Mouse (Mus musculus): ENCODE measurements around the gene Larp4b. TPM values are rescaled to one million over a fixed set of nuclear protein-coding genes. Genes with fewer than 3 reads are reported as not detected.

Larp4b gene
- polyA plus RNA-seq, 1 experiment from 2014 or later, result 36.9 TPM

DNA sequence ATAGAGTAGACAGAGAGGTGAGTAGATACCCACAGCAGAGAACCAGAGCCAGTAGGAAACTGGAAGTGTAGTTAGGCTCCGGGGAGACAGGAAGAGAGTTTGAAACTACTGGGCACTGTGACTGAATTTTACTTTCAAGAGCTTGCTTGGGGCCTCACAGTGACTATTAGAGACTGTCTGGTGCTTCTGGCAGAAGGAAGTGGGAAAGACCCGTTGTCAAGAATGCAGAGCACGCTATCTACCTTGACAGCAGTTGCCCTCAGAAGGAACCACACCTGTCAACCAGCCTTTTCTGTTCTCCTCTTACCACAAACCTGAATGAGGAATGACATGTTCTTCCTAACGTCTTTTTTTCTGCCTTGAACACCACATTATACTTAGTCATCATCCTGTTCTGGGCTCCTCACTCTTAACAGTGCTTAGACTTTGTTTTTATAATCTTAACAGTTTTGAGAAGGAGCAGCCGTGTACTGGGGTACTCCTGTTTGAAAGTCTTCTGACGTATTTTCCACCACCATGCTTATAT lies 45.8 kb downstream of the Larp4b start:
- WGBS, result 93% methylated on average over 6 of the region's 6 CpGs
- no peak for ATAC-seq (ENCODE audit: low FRiP score)

DNA sequence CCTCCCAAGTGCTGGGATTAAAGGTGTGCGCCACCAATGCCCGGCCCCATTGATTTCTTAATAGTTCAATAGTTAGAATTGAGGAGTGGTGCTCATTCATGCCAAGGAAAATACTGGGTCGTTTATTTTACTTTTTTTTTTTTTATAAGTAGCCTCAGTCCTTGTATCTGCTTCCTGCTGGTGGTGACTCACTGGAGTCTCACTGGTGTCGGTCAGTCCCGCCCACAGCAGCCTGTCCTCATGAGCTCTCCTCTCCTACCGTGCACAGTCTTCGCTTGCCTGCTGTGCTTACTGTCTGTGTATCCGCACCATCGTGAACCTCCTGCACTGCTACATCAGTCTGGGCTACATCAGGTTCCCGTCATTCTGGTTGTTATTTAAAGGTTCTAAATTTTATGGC lies 46.5 kb downstream of the Larp4b start:
- no peak overlapping the region for H3K4me2 ChIP-seq
- no peak overlapping the region for H3K9ac ChIP-seq (ENCODE audit: low read length)
- H3K4me1 ChIP-seq (ENCODE audit: control insufficient read depth, insufficient read depth, low read length), result peaks cover 3% of the 10 kb centered on the region; the same call in 1 of the 2 replicates
- no peak overlapping the region for H3K27ac ChIP-seq (ENCODE audit: low read depth, low read length)
- no peaks in the 10 kb centered on the region for H3K27me3 ChIP-seq (ENCODE audit: control insufficient read depth, insufficient read depth, low read length)
- WGBS, result 81% methylated on average over 10 of the region's 10 CpGs
- H3K4me3 ChIP-seq (ENCODE audit: low read depth, low read length), result no peak overlapping the region
- H3K36me3 ChIP-seq (ENCODE audit: control insufficient read depth, insufficient read depth, low read length), result peaks cover 15% of the 10 kb centered on the region
- ATAC-seq (ENCODE audit: low FRiP score) (no peak), DNase-seq (ENCODE audit: low spot score, missing footprints) (no peak)
- no peaks in the 10 kb centered on the region for H3K9me3 ChIP-seq (ENCODE audit: control insufficient read depth, low read length)

More for the DNA sequence above, 45.8 kb downstream of the Larp4b start:
- Histone ChIP-seq H3K4me2 (no peak overlapping the region), H3K4me3 (ENCODE audit: low read depth, low read length) (no peak overlapping the region), H3K9me3 (ENCODE audit: control insufficient read depth, low read length) (no peaks in the 10 kb centered on the region), H3K9ac (ENCODE audit: low read length) (no peak overlapping the region), H3K4me1 (ENCODE audit: control insufficient read depth, insufficient read depth, low read length) (peaks cover 3% of the 10 kb centered on the region; the same call in 1 of the 2 replicates), H3K27ac (ENCODE audit: low read depth, low read length) (no peak overlapping the region), H3K27me3 (ENCODE audit: control insufficient read depth, insufficient read depth, low read length) (no peaks in the 10 kb centered on the region), H3K36me3 (ENCODE audit: control insufficient read depth, insufficient read depth, low read length) (peaks cover 15% of the 10 kb centered on the region)
- no peak for DNase-seq (ENCODE audit: low spot score, missing footprints)

DNA sequence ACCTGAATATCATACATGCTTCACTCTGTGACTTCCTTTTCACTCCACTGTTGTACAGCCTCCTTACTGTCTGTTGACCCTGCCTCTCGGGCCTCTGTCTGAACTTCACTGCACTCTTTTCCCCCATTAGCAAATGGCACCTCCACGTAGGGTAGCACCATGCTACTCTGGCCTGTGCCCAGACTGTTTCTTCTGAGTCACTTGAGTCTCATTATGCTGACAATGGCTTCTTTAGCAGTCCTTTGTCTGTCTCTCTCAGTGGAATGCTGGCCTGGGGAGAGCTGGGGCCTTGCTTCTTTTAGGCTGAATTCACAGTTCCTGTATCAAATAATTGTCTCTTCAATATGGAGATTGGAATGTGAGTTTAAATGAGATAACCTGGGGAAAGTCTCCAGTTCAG lies 48.7 kb downstream of the Larp4b start:
- Histone ChIP-seq H3K4me3 (ENCODE audit: low read depth, low read length) (no peak overlapping the region), H3K27me3 (ENCODE audit: control insufficient read depth, insufficient read depth, low read length) (no peaks in the 10 kb centered on the region), H3K4me2 (no peak overlapping the region), H3K27ac (ENCODE audit: low read depth, low read length) (no peak overlapping the region), H3K4me1 (ENCODE audit: control insufficient read depth, insufficient read depth, low read length) (peaks cover 3% of the 10 kb centered on the region; the same call in 1 of the 2 replicates), H3K9ac (ENCODE audit: low read length) (no peak overlapping the region), H3K9me3 (ENCODE audit: control insufficient read depth, low read length) (no peaks in the 10 kb centered on the region), H3K36me3 (ENCODE audit: control insufficient read depth, insufficient read depth, low read length) (peaks cover 13% of the 10 kb centered on the region)
- 31% methylated on average over 2 of the region's 2 CpGs for WGBS
- no peak for DNase-seq (ENCODE audit: low spot score, missing footprints)
- peak; percentile 65; the same call in 1 of the 2 replicates for ATAC-seq (ENCODE audit: low FRiP score)

- WGBS, result 91% methylated on average over 2 of the region's 2 CpGs
- Histone ChIP-seq H3K27me3 (ENCODE audit: control insufficient read depth, insufficient read depth, low read length) (no peaks in the 10 kb centered on the region), H3K4me1 (ENCODE audit: control insufficient read depth, insufficient read depth, low read length) (no peaks in the 10 kb centered on the region), H3K36me3 (ENCODE audit: control insufficient read depth, insufficient read depth, low read length) (peaks cover 8% of the 10 kb centered on the region), H3K4me2 (no peak overlapping the region), H3K9me3 (ENCODE audit: control insufficient read depth, low read length) (no peaks in the 10 kb centered on the region), H3K4me3 (ENCODE audit: low read depth, low read length) (no peak overlapping the region), H3K27ac (ENCODE audit: low read depth, low read length) (no peak overlapping the region), H3K9ac (ENCODE audit: low read length) (no peak overlapping the region)
- ATAC-seq (ENCODE audit: low FRiP score), result no peak
- no peak for DNase-seq (ENCODE audit: low spot score, missing footprints)
These were observed 55.1 kb downstream of the Larp4b start for GRCm38 (mm10) chr13:9148830-9149229.

GRCm38 (mm10) chr13:9149473-9150217 lies 56.0 kb downstream of the Larp4b start:
- H3K27me3 ChIP-seq (ENCODE audit: control insufficient read depth, insufficient read depth, low read length), result no peaks in the 10 kb centered on the region
- ATAC-seq (ENCODE audit: low FRiP score) (no peak), DNase-seq (ENCODE audit: low spot score, missing footprints) (no peak)
- no peak overlapping the region for H3K9ac ChIP-seq (ENCODE audit: low read length)
- no peak overlapping the region for H3K4me2 ChIP-seq
- peaks cover 8% of the 10 kb centered on the region for H3K36me3 ChIP-seq (ENCODE audit: control insufficient read depth, insufficient read depth, low read length)
- no peaks in the 10 kb centered on the region for H3K9me3 ChIP-seq (ENCODE audit: control insufficient read depth, low read length)
- no peak overlapping the region for H3K27ac ChIP-seq (ENCODE audit: low read depth, low read length)
- WGBS, result 57% methylated on average over 7 of the region's 7 CpGs
- H3K4me1 ChIP-seq (ENCODE audit: control insufficient read depth, insufficient read depth, low read length), result no peaks in the 10 kb centered on the region
- no peak overlapping the region for H3K4me3 ChIP-seq (ENCODE audit: low read depth, low read length)

GRCm38 (mm10) chr13:9151100-9151499 lies 57.4 kb downstream of the Larp4b start:
- H3K4me1 ChIP-seq (ENCODE audit: control insufficient read depth, insufficient read depth, low read length), result no peaks in the 10 kb centered on the region
- no peaks in the 10 kb centered on the region for H3K9me3 ChIP-seq (ENCODE audit: control insufficient read depth, low read length)
- H3K9ac ChIP-seq (ENCODE audit: low read length), result no peak overlapping the region
- ATAC-seq (ENCODE audit: low FRiP score) (no peak), DNase-seq (ENCODE audit: low spot score, missing footprints) (no peak)
- peaks cover 10% of the 10 kb centered on the region for H3K36me3 ChIP-seq (ENCODE audit: control insufficient read depth, insufficient read depth, low read length)
- no peaks in the 10 kb centered on the region for H3K27me3 ChIP-seq (ENCODE audit: control insufficient read depth, insufficient read depth, low read length)
- no peak overlapping the region for H3K4me2 ChIP-seq
- H3K4me3 ChIP-seq (ENCODE audit: low read depth, low read length), result no peak overlapping the region
- H3K27ac ChIP-seq (ENCODE audit: low read depth, low read length), result no peak overlapping the region
- WGBS, result 93% methylated on average over 6 of the region's 6 CpGs

GRCm38 (mm10) chr13:9151619-9152018 lies 57.9 kb downstream of the Larp4b start:
- no peak for ATAC-seq (ENCODE audit: low FRiP score)
- Histone ChIP-seq H3K4me3 (ENCODE audit: low read depth, low read length) (no peak overlapping the region), H3K36me3 (ENCODE audit: control insufficient read depth, insufficient read depth, low read length) (peaks cover 10% of the 10 kb centered on the region), H3K4me2 (no peak overlapping the region), H3K27me3 (ENCODE audit: control insufficient read depth, insufficient read depth, low read length) (no peaks in the 10 kb centered on the region), H3K27ac (ENCODE audit: low read depth, low read length) (no peak overlapping the region), H3K4me1 (ENCODE audit: control insufficient read depth, insufficient read depth, low read length) (no peaks in the 10 kb centered on the region), H3K9ac (ENCODE audit: low read length) (no peak overlapping the region), H3K9me3 (ENCODE audit: control insufficient read depth, low read length) (no peaks in the 10 kb centered on the region)
- no peak for DNase-seq (ENCODE audit: low spot score, missing footprints)
- WGBS, result 96% methylated on average over 4 of the region's 4 CpGs

DNA sequence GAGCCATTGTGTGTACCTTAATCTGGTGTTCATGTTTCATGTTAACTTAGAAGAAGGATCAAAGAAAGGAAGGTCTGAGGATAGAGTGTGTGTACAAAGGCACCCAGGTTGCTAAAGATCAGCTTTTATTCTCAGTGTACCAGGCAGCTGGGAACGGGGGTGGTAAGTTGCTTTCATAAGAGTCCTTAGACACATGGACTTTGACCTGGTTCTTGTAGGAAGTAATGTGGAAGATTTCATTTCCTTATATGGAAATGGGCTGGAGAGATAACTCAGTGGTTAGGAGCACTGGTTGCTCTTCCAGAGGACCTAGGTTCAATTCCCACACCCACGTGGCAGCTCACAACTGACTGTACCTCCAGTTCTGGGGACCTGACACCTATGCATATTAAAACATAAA lies 58.6 kb downstream of the Larp4b start:
- Histone ChIP-seq H3K36me3 (ENCODE audit: control insufficient read depth, insufficient read depth, low read length) (peaks cover 10% of the 10 kb centered on the region), H3K4me3 (ENCODE audit: low read depth, low read length) (no peak overlapping the region), H3K27ac (ENCODE audit: low read depth, low read length) (no peak overlapping the region), H3K9ac (ENCODE audit: low read length) (no peak overlapping the region), H3K9me3 (ENCODE audit: control insufficient read depth, low read length) (no peaks in the 10 kb centered on the region), H3K4me1 (ENCODE audit: control insufficient read depth, insufficient read depth, low read length) (no peaks in the 10 kb centered on the region), H3K27me3 (ENCODE audit: control insufficient read depth, insufficient read depth, low read length) (no peaks in the 10 kb centered on the region), H3K4me2 (no peak overlapping the region)
- DNase-seq (ENCODE audit: low spot score, missing footprints) (no peak), ATAC-seq (ENCODE audit: low FRiP score) (no peak)
- WGBS, result 93% methylated on average over 2 of the region's 2 CpGs

GRCm38 (mm10) chr13:9153803-9154202 lies 60.1 kb downstream of the Larp4b start:
- Histone ChIP-seq H3K36me3 (ENCODE audit: control insufficient read depth, insufficient read depth, low read length) (peaks cover 12% of the 10 kb centered on the region), H3K9me3 (ENCODE audit: control insufficient read depth, low read length) (no peaks in the 10 kb centered on the region), H3K27ac (ENCODE audit: low read depth, low read length) (no peak overlapping the region), H3K4me3 (ENCODE audit: low read depth, low read length) (no peak overlapping the region), H3K4me1 (ENCODE audit: control insufficient read depth, insufficient read depth, low read length) (no peaks in the 10 kb centered on the region), H3K9ac (ENCODE audit: low read length) (no peak overlapping the region), H3K4me2 (no peak overlapping the region), H3K27me3 (ENCODE audit: control insufficient read depth, insufficient read depth, low read length) (no peaks in the 10 kb centered on the region)
- ATAC-seq (ENCODE audit: low FRiP score), result no peak
- 89% methylated on average over 9 of the region's 9 CpGs for WGBS
- no peak for DNase-seq (ENCODE audit: low spot score, missing footprints)

Data from midbrain, embryonic 11.5 days (tissue).